Mouse (Mus musculus): ENCODE results near the gene Inhbc. TPM values are rescaled to one million over a fixed set of nuclear protein-coding genes. Genes with fewer than 3 reads are reported as not detected.

Inhbc gene
- polyA plus RNA-seq, 1 experiment, result not detected

DNA sequence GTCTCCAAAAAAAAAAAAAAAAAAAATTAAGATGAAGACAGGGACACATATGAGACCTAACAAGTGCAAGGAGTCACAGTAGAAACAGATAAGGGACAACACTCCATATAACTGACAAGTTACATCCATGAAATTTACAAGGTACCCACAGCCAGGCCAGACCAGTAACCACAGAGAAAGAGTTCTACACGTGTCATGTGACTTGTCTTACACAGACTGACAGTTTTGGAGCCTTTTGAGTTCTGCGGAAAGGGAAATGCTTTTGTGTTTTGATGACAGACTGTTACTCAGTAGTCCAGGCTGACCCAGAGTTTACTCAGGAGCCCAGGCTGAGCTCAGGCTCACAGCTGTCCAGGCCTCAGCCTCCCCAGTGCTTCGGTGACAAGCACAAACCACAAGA, 27.2 kb downstream of the Inhbc start:
- WGBS, result 78% methylated on average over 3 of the region's 3 CpGs
- peaks cover 17% of the 10 kb centered on the region for H3K4me1 ChIP-seq (ENCODE audit: control insufficient read depth, insufficient read depth, low read length)
- no peak overlapping the region for H3K27ac ChIP-seq (ENCODE audit: insufficient read depth, low read depth, low read length)
- TF ChIP-seq CTCF (IDR thresholded peaks at IDR 0.05; ENCODE audit: insufficient read depth, low read depth, low read length) (no peak), POLR2A (IDR thresholded peaks at IDR 0.05; ENCODE audit: insufficient read depth, low read depth, low read length) (no peak)
- H3K4me3 ChIP-seq (ENCODE audit: insufficient read depth, low read depth, low read length), result no peak overlapping the region

GRCm38 (mm10) chr10:127341891-127342639, 28.2 kb downstream of the Inhbc start, which contains the start of gene Gli1:
Gene Gli1 (minus strand): TSS chr10:127341974.
- Histone ChIP-seq H3K4me1 (ENCODE audit: control insufficient read depth, insufficient read depth, low read length) (peaks cover 17% of the 10 kb centered on the region), H3K27ac (ENCODE audit: insufficient read depth, low read depth, low read length) (no peak within 1 kb of the TSS), H3K4me3 (ENCODE audit: insufficient read depth, low read depth, low read length) (peak within 1 kb of the TSS; percentile 18)
- WGBS, result under 1% methylated on average over 29 of the region's 29 CpGs
- TF ChIP-seq CTCF (IDR thresholded peaks at IDR 0.05; ENCODE audit: insufficient read depth, low read depth, low read length), result peak; percentile 56; the same call in 1 of the 2 replicates
- TF ChIP-seq POLR2A (IDR thresholded peaks at IDR 0.05; ENCODE audit: insufficient read depth, low read depth, low read length), result no peak

DNA sequence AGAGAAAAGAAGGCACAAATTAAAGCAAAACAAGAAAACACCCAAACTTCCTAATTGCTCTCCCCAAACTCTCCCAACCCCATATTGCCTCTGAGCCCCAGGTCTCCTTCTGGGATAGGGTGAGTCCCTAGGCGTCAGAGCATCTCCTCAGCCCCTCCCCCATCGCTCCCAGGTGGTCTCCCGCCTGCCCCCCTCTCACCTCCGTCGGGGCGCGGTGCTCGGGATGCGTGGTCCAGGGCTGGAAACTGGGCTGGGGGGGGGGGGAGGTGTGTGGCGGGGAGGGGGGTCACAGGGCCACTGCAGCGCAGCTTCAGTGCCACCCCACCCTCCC, 28.9 kb downstream of the Inhbc start:
- Histone ChIP-seq H3K4me3 (ENCODE audit: insufficient read depth, low read depth, low read length) (no peak overlapping the region), H3K4me1 (ENCODE audit: control insufficient read depth, insufficient read depth, low read length) (peaks cover 17% of the 10 kb centered on the region), H3K27ac (ENCODE audit: insufficient read depth, low read depth, low read length) (no peak overlapping the region)
- 1% methylated on average over 11 of the region's 11 CpGs for WGBS
- TF ChIP-seq CTCF (IDR thresholded peaks at IDR 0.05; ENCODE audit: insufficient read depth, low read depth, low read length), result no peak
- no peak for TF ChIP-seq POLR2A (IDR thresholded peaks at IDR 0.05; ENCODE audit: insufficient read depth, low read depth, low read length)

- Histone ChIP-seq H3K27ac (ENCODE audit: insufficient read depth, low read depth, low read length) (no peak overlapping the region), H3K4me3 (ENCODE audit: insufficient read depth, low read depth, low read length) (no peak overlapping the region), H3K4me1 (ENCODE audit: control insufficient read depth, insufficient read depth, low read length) (peaks cover 17% of the 10 kb centered on the region)
- TF ChIP-seq CTCF (IDR thresholded peaks at IDR 0.05; ENCODE audit: insufficient read depth, low read depth, low read length), result no peak
- no peak for TF ChIP-seq POLR2A (IDR thresholded peaks at IDR 0.05; ENCODE audit: insufficient read depth, low read depth, low read length)
- WGBS, result 8% methylated on average over 27 of the region's 27 CpGs
These were observed 29.5 kb downstream of the Inhbc start for GRCm38 (mm10) chr10:127340577-127341359.

DNA sequence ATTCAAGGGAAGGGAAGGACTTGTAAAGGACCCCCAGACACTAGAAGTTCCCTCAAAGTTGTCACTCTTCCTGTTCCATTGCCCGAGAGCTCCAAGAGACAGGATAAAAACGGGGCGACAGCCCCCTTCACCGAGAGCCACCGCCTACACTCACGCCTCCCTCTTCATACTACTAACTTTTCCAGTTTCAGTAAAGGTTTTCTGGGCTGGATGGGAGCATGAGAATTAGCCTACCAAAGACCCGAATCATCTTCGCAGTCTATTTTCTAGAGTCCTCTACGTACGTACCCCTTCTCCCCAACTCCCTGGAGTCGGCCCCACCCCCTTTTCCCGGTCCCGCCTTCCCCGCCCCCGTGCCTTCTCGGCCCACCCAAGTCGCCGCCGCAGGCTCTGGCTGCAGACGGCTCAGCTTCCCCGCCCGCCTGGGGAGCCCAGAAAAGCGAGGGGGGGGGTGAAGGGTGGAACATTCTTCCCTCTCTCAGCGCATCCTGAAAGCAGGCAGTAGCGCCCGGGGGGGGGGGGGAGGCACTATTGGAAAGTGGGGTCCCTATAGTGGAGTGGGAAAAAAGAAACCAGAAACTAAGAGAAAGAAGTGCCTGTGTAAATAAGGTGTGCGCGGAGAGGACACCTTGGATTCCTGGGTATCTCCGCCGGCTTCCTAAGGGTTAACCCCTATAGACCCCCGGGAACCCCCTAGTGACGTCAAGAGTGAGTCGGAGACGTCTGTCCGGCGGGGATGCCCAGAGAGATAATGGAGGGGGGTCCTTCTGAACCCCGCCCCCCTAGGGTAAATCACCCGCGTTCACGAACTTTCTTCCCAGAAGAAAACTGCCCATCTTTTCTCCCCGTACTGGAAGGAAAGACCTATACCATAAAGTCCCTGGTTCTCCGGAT, 30.3 kb downstream of the Inhbc start:
- H3K4me3 ChIP-seq (ENCODE audit: insufficient read depth, low read depth, low read length), result peak overlapping the region; percentile 37
- H3K4me1 ChIP-seq (ENCODE audit: control insufficient read depth, insufficient read depth, low read length), result peaks cover 17% of the 10 kb centered on the region
- 1% methylated on average over 42 of the region's 42 CpGs for WGBS
- no peak overlapping the region for H3K27ac ChIP-seq (ENCODE audit: insufficient read depth, low read depth, low read length)
- no peak for TF ChIP-seq CTCF (IDR thresholded peaks at IDR 0.05; ENCODE audit: insufficient read depth, low read depth, low read length)
- no peak for TF ChIP-seq POLR2A (IDR thresholded peaks at IDR 0.05; ENCODE audit: insufficient read depth, low read depth, low read length)

DNA sequence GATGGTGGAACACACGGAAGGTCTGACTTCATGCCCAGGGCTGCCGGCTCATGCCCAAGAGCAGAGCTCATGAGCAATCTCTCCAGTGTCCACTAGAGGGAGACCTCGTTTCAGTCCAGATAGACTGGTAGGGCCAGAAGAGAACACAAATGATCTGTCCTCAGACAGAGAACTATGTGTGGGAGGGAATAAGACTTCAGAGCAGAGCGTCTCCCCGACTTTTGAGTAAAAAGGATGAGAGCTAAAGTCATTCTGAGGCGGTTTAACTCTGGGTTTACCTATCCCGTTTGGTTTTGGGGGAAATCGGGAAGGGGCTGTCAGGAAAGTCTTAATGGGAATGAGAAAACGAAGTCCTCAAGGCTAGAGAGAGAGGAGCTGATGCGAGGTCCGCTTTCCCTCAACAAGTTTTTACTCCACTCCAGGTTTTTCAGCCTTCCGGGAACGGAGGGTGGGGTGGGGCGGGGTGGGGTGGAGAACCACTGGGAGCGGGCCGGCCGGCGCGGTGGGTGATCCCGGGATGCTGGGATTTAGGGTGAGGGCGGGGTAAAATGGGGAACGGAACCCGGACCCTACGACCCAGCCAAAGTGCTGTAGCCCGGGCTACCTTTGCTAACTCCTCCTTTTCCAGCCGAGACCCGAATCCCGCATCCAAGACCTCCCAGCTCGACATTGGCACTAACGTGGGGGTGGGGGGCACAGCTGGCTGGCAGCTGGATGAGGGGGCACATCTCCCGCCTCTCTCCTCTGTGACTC, 31.1 kb downstream of the Inhbc start:
- Histone ChIP-seq H3K27ac (ENCODE audit: insufficient read depth, low read depth, low read length) (no peak overlapping the region), H3K4me3 (ENCODE audit: insufficient read depth, low read depth, low read length) (peak overlapping the region; percentile 37), H3K4me1 (ENCODE audit: control insufficient read depth, insufficient read depth, low read length) (peaks cover 17% of the 10 kb centered on the region)
- under 1% methylated on average over 31 of the region's 31 CpGs for WGBS
- TF ChIP-seq CTCF (IDR thresholded peaks at IDR 0.05; ENCODE audit: insufficient read depth, low read depth, low read length) (peak; percentile 48; the same call in 1 of the 2 replicates), POLR2A (IDR thresholded peaks at IDR 0.05; ENCODE audit: insufficient read depth, low read depth, low read length) (no peak)

DNA sequence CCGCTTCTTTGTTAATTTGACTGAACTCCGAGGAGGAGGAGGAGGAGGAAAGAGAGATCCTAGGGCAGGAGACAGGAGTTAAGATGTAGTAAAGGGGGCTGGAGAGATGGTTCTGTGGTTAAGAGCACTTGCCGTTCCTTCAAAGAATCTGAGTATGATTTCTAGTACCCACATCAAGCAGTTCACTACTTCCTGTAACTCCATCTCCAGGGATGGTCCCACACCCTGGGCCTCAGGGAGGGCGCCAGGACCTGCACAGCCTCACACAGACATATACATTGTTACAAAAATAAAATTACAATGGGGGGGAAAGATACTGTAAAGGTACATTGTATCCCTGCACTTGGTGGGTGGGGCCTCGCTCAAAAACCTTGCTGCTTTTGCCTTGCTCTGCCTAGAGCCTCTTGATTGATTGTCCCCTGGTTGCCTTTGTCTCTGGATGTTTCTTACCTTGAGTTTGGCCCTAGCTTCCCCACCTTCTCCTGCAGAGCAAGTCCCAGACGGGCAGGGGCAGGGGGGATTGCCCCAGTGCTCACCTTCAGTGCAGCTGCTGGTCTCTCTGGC, 32.6 kb downstream of the Inhbc start:
- Histone ChIP-seq H3K4me1 (ENCODE audit: control insufficient read depth, insufficient read depth, low read length) (peaks cover 17% of the 10 kb centered on the region), H3K4me3 (ENCODE audit: insufficient read depth, low read depth, low read length) (no peak overlapping the region), H3K27ac (ENCODE audit: insufficient read depth, low read depth, low read length) (no peak overlapping the region)
- WGBS, result 87% methylated on average over 6 of the region's 6 CpGs
- no peak for TF ChIP-seq POLR2A (IDR thresholded peaks at IDR 0.05; ENCODE audit: insufficient read depth, low read depth, low read length)

DNA sequence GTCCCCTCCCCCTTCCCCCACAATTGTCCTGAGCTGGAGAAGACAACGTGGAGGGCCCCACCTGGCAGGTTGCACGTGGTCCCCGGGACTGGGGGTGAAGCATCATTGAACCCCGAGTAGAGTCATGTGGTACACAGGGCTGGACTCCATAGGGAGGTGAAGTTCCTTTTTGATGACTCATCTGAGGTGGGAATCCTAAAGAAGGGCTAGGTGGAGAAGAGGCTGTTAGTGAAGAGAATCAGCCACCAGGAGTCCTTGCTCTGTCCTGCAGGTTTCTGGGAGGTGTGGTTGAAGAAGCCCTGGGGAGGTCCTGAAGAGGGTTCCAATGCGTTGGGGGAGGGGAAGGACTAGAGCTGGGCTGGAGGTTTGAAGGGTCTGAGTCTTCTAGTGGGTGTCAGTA, 33.3 kb downstream of the Inhbc start:
- H3K4me3 ChIP-seq (ENCODE audit: insufficient read depth, low read depth, low read length), result no peak overlapping the region
- H3K4me1 ChIP-seq (ENCODE audit: control insufficient read depth, insufficient read depth, low read length), result peaks cover 17% of the 10 kb centered on the region
- TF ChIP-seq CTCF (IDR thresholded peaks at IDR 0.05; ENCODE audit: insufficient read depth, low read depth, low read length) (no peak), POLR2A (IDR thresholded peaks at IDR 0.05; ENCODE audit: insufficient read depth, low read depth, low read length) (no peak)
- H3K27ac ChIP-seq (ENCODE audit: insufficient read depth, low read depth, low read length), result no peak overlapping the region
- WGBS, result 66% methylated on average over 5 of the region's 5 CpGs
